ENCODE assay signal across 16 mouse cellular contexts in the genomic region with DNA sequence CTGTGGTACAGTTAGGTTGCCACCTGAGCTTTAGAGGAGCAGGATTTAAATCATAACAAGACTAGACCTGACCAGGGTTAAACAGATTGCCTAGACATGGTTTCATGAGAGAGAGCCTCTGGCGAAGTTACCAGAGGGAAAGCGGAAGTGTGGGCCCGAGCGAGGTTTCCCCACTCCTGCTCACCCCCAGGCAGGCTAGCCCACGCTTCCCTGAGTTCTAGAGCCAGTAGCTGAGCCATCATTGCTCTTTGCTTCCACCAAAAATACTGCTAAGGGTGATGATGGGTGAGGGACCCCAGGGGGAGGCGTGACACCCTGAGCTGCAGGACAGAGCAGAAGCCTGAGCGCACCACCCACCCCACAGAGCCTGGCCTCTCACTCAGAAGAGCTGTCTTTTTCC.
"Had no signal": no experiment of that assay in that cellular context is flagged by ENCODE, and none has a peak within 500 bp of the region (broad histone marks: within the 10 kb centered on the region; RNA-seq: fewer than 3 reads in every experiment).

No protein-coding gene starts in this region.

- DNase-seq: kidney, adult 18-20 months; kidney, adult 9 months; liver; lung, adult 18-20 months; lung, postnatal 36 days; retina, postnatal 1 day; thymus, adult 18-20 months; thymus, postnatal 14 days; thymus, postnatal 4 days had no signal

- H3K4me3 ChIP-seq: limb, embryonic 10.5 days; limb, embryonic 13.5 days; liver, embryonic 12.5 days; liver, embryonic 15.5 days; lung, embryonic 15.5 days; midbrain, embryonic 12.5 days; midbrain, embryonic 15.5 days had no signal

- H3K9me3 ChIP-seq: limb, embryonic 10.5 days; limb, embryonic 13.5 days; liver, embryonic 12.5 days; liver, embryonic 15.5 days; lung, embryonic 15.5 days; midbrain, embryonic 12.5 days; midbrain, embryonic 15.5 days had no signal

- H3K36me3 ChIP-seq: limb, embryonic 10.5 days; limb, embryonic 13.5 days; liver, embryonic 12.5 days; liver, embryonic 15.5 days; lung, embryonic 15.5 days; midbrain, embryonic 12.5 days; midbrain, embryonic 15.5 days had no signal

- H3K4me2 ChIP-seq: limb, embryonic 13.5 days; liver, embryonic 12.5 days; liver, embryonic 15.5 days; lung, embryonic 15.5 days; midbrain, embryonic 12.5 days; midbrain, embryonic 15.5 days had no signal

- H3K27me3 ChIP-seq: limb, embryonic 13.5 days; liver, embryonic 12.5 days; liver, embryonic 15.5 days; lung, embryonic 15.5 days; midbrain, embryonic 12.5 days; midbrain, embryonic 15.5 days had no signal

- H3K27ac ChIP-seq: limb, embryonic 10.5 days; limb, embryonic 13.5 days; liver, embryonic 12.5 days; liver, embryonic 15.5 days; lung, embryonic 15.5 days; midbrain, embryonic 12.5 days; midbrain, embryonic 15.5 days had no signal

- H3K9ac ChIP-seq: limb, embryonic 13.5 days; liver, embryonic 12.5 days; liver, embryonic 15.5 days; lung, embryonic 15.5 days; midbrain, embryonic 12.5 days; midbrain, embryonic 15.5 days had no signal

- H3K4me1 ChIP-seq: liver, embryonic 12.5 days; liver, embryonic 15.5 days; midbrain, embryonic 12.5 days; midbrain, embryonic 15.5 days had no signal

- ATAC-seq: liver, embryonic 12.5 days; midbrain, embryonic 15.5 days had no signal
